Mouse (Mus musculus): ENCODE results near the gene Adamts6. TPM values are rescaled to one million over a fixed set of nuclear protein-coding genes. Genes with fewer than 3 reads are reported as not detected.

Gene Adamts6
- total RNA-seq, 1 experiment: 0.98 TPM

DNA sequence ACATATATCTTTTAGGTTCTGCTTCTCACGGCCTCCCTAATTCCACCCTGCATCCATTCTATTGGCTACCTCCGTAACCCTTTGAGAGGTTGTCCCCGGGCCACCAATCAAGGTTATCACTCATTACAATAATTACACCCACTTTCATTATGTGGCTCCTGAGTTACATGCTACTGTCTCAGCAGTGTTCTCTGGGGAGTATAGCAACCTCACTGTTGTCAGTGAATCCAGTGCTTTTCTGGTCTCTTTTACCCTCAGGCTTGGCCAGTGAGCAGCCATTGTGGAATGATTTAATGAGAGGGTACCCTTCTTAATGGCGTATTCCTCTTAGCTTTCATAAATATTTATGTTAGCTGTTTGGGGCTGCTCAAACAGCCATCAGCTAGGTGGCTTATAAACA is 238.0 kb downstream of the Adamts6 start:
- TF ChIP-seq MAFK (IDR thresholded peaks at IDR 0.05; ENCODE audit: insufficient read depth, low read depth, low read length): no peak
- no peak for TF ChIP-seq CHD2 (IDR thresholded peaks at IDR 0.05; ENCODE audit: low read depth, low read length)
- TF ChIP-seq ZC3H11A (IDR thresholded peaks at IDR 0.05; ENCODE audit: borderline replicate concordance, low read depth, low read length): no peak
- no peak for TF ChIP-seq HCFC1 (IDR thresholded peaks at IDR 0.05; ENCODE audit: borderline replicate concordance, insufficient read depth, low read length)
- TF ChIP-seq ZNF384 (IDR thresholded peaks at IDR 0.05; ENCODE audit: low read depth, low read length): no peak
- H3K36me3 ChIP-seq (ENCODE audit: control insufficient read depth, insufficient read depth, low read length, poor library complexity, severe bottlenecking): no peaks in the 10 kb centered on the region; the same call in 1 of the 2 replicates
- in situ Hi-C loops (cut with MboI; ENCODE audit: low sequenced_read_pairs in 2 of 2, unreplicated experiment in 2 of 2): no loop called here
- no peaks in the 10 kb centered on the region for H3K9me3 ChIP-seq (ENCODE audit: control insufficient read depth, insufficient read depth, low read depth, low read length)
- H3K9ac ChIP-seq (ENCODE audit: insufficient read depth, low read depth, low read length, poor library complexity, severe bottlenecking): no peak overlapping the region
- no peak for DNase-seq (ENCODE audit: low read depth, low spot score)
- no peak overlapping the region for H3K4me3 ChIP-seq (ENCODE audit: insufficient read depth in 1 of 2, low read depth in 1 of 2, low read length in 2 of 2, poor library complexity in 1 of 2, severe bottlenecking in 1 of 2)
- no peaks in the 10 kb centered on the region for H3K4me1 ChIP-seq (ENCODE audit: control insufficient read depth in 2 of 2, insufficient read depth in 2 of 2, low read length in 2 of 2, poor library complexity in 1 of 2)
- no peak overlapping the region for H3K27ac ChIP-seq (ENCODE audit: insufficient read depth, low read depth, low read length, poor library complexity, severe bottlenecking)

DNA sequence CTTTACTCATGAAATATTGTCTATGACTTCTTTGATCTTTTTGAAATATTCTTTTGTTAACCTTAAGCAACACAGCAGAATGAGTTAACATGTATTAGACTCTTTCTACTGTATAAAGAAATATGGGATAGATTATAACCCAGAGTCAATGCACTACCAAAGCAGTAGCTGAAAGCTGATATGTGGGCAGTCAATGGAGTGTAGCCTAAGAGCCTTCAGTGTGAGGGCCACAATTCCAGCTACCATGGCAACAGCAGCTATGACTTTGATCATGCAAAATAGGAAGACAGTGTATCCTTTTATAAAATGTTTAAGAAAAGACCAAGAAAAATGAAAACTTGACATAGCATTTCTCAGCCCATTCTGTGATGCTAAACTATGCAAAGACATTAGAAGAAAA is 241.6 kb downstream of the Adamts6 start:
- in situ Hi-C loops (cut with MboI; ENCODE audit: low sequenced_read_pairs in 2 of 2, unreplicated experiment in 2 of 2): no loop called here
- H3K4me1 ChIP-seq (ENCODE audit: control insufficient read depth in 2 of 2, insufficient read depth in 2 of 2, low read length in 2 of 2, poor library complexity in 1 of 2): no peaks in the 10 kb centered on the region; a peak in 1 of 4 replicates
- no peak overlapping the region for H3K9ac ChIP-seq (ENCODE audit: insufficient read depth, low read depth, low read length, poor library complexity, severe bottlenecking)

GRCm38 (mm10) chr13:104531841-104532240 is 244.2 kb downstream of the Adamts6 start:
- no peaks in the 10 kb centered on the region; a peak in 1 of 4 replicates for H3K4me1 ChIP-seq (ENCODE audit: control insufficient read depth in 2 of 2, insufficient read depth in 2 of 2, low read length in 2 of 2, poor library complexity in 1 of 2)
- DNase-seq (ENCODE audit: low read depth, low spot score): no peak
- no peaks in the 10 kb centered on the region for H3K36me3 ChIP-seq (ENCODE audit: control insufficient read depth, insufficient read depth, low read length, poor library complexity, severe bottlenecking)
- peak overlapping the region; percentile 14 to 83; a peak in 3 of 4 replicates for H3K4me3 ChIP-seq (ENCODE audit: insufficient read depth in 1 of 2, low read depth in 1 of 2, low read length in 2 of 2, poor library complexity in 1 of 2, severe bottlenecking in 1 of 2)
- H3K9me3 ChIP-seq (ENCODE audit: control insufficient read depth, insufficient read depth, low read depth, low read length): no peaks in the 10 kb centered on the region
- H3K9ac ChIP-seq (ENCODE audit: insufficient read depth, low read depth, low read length, poor library complexity, severe bottlenecking): no peak overlapping the region
- TF ChIP-seq ZC3H11A (IDR thresholded peaks at IDR 0.05; ENCODE audit: borderline replicate concordance, low read depth, low read length): no peak
- TF ChIP-seq CHD2 (IDR thresholded peaks at IDR 0.05; ENCODE audit: low read depth, low read length): no peak
- TF ChIP-seq MAFK (IDR thresholded peaks at IDR 0.05; ENCODE audit: insufficient read depth, low read depth, low read length): no peak
- TF ChIP-seq ZNF384 (IDR thresholded peaks at IDR 0.05; ENCODE audit: low read depth, low read length): no peak
- no peak for TF ChIP-seq HCFC1 (IDR thresholded peaks at IDR 0.05; ENCODE audit: borderline replicate concordance, insufficient read depth, low read length)
- in situ Hi-C loops (cut with MboI; ENCODE audit: low sequenced_read_pairs in 2 of 2, unreplicated experiment in 2 of 2): no loop called here
- H3K27ac ChIP-seq (ENCODE audit: insufficient read depth, low read depth, low read length, poor library complexity, severe bottlenecking): no peak overlapping the region

More for the DNA sequence above, 241.6 kb downstream of the Adamts6 start:
- no peak overlapping the region for H3K4me3 ChIP-seq (ENCODE audit: insufficient read depth in 1 of 2, low read depth in 1 of 2, low read length in 2 of 2, poor library complexity in 1 of 2, severe bottlenecking in 1 of 2)
- no peak overlapping the region for H3K27ac ChIP-seq (ENCODE audit: insufficient read depth, low read depth, low read length, poor library complexity, severe bottlenecking)
- TF ChIP-seq MAFK (IDR thresholded peaks at IDR 0.05; ENCODE audit: insufficient read depth, low read depth, low read length) (no peak), HCFC1 (IDR thresholded peaks at IDR 0.05; ENCODE audit: borderline replicate concordance, insufficient read depth, low read length) (no peak), CHD2 (IDR thresholded peaks at IDR 0.05; ENCODE audit: low read depth, low read length) (no peak), ZNF384 (IDR thresholded peaks at IDR 0.05; ENCODE audit: low read depth, low read length) (no peak), ZC3H11A (IDR thresholded peaks at IDR 0.05; ENCODE audit: borderline replicate concordance, low read depth, low read length) (no peak)
- no peak for DNase-seq (ENCODE audit: low read depth, low spot score)
- H3K9me3 ChIP-seq (ENCODE audit: control insufficient read depth, insufficient read depth, low read depth, low read length): no peaks in the 10 kb centered on the region
- no peaks in the 10 kb centered on the region for H3K36me3 ChIP-seq (ENCODE audit: control insufficient read depth, insufficient read depth, low read length, poor library complexity, severe bottlenecking)

DNA sequence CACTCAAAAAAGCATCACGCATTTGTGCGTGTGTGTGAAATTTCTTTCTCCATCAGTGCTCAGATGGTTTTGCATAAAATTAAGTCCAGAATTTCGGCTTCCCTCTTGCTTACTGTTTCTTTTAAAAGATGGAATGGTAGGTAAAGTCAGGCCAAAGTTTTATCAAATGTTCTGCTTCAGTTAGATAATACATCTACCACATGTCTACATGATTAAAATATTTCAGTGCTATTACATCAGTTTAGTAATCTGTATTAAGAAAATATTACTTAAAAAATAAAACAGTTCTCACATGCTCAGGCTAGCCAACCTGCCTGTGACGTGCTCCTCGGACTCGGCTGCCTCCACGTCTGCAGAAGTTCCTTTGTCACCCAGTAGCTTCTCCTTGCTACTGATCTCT is 245.1 kb downstream of the Adamts6 start:
- DNase-seq (ENCODE audit: low read depth, low spot score): no peak
- H3K9ac ChIP-seq (ENCODE audit: insufficient read depth, low read depth, low read length, poor library complexity, severe bottlenecking): no peak overlapping the region

More for the DNA sequence above, 245.1 kb downstream of the Adamts6 start:
- H3K4me1 ChIP-seq (ENCODE audit: control insufficient read depth in 2 of 2, insufficient read depth in 2 of 2, low read length in 2 of 2, poor library complexity in 1 of 2): no peaks in the 10 kb centered on the region; a peak in 1 of 4 replicates
- no peaks in the 10 kb centered on the region for H3K9me3 ChIP-seq (ENCODE audit: control insufficient read depth, insufficient read depth, low read depth, low read length)
- H3K36me3 ChIP-seq (ENCODE audit: control insufficient read depth, insufficient read depth, low read length, poor library complexity, severe bottlenecking): no peaks in the 10 kb centered on the region
- no peak overlapping the region for H3K27ac ChIP-seq (ENCODE audit: insufficient read depth, low read depth, low read length, poor library complexity, severe bottlenecking)
- H3K4me3 ChIP-seq (ENCODE audit: insufficient read depth in 1 of 2, low read depth in 1 of 2, low read length in 2 of 2, poor library complexity in 1 of 2, severe bottlenecking in 1 of 2): 0 out of 4 replicates have a peak overlapping the region, but pooled peaks of 1 of the 2 experiments have one; percentile 9
- TF ChIP-seq MAFK (IDR thresholded peaks at IDR 0.05; ENCODE audit: insufficient read depth, low read depth, low read length) (no peak), ZC3H11A (IDR thresholded peaks at IDR 0.05; ENCODE audit: borderline replicate concordance, low read depth, low read length) (no peak), CHD2 (IDR thresholded peaks at IDR 0.05; ENCODE audit: low read depth, low read length) (no peak), ZNF384 (IDR thresholded peaks at IDR 0.05; ENCODE audit: low read depth, low read length) (no peak), HCFC1 (IDR thresholded peaks at IDR 0.05; ENCODE audit: borderline replicate concordance, insufficient read depth, low read length) (no peak)
- in situ Hi-C loops (cut with MboI; ENCODE audit: low sequenced_read_pairs in 2 of 2, unreplicated experiment in 2 of 2): no loop called here
